27 mouse cellular contexts compared by ENCODE assay signal in the genomic region with DNA sequence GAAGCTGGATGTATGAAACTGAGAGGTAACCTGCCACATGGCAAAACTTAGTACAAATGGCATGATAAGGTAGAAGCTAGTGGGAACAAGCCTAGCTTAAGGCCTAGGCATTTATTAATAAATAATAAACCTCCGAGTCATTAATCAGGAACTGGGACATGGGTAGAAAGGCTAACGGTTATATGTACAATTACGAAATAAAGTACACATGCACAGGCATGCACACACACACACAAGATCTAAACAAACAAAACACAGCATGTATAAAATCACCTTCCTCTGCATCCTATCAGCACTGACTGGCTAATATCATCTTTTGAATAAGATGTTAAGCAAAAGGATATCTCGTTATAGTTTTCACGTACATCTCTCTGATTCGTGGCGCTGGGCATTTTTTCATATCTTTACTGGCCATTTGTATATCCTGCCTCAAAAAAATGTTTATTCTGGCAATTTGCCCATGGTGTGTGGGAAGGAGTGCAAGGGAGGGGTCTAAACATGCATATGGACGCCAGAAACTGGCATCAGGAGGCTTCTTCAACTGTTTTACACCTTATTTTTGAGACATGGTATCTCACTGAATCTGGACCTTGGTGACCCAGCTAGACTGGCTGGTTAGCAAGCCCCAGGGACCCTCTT.
A peak's percentile ranks its signal among the peaks of the same experiment; 100 is the strongest.
DNase-seq lines count a peak whose midpoint lies in the region; ATAC-seq and TF ChIP-seq lines count a peak whose summit lies in the region.
"Had no signal": no experiment of that assay in that cellular context is flagged by ENCODE, and none has a peak within 500 bp of the region (broad histone marks: within the 10 kb centered on the region; RNA-seq: fewer than 3 reads in every experiment).

No protein-coding gene starts in this region.

- no peaks in the 10 kb centered on the region for H3K27me3 ChIP-seq in heart, embryonic 11.5 days (ENCODE audit: control insufficient read depth, insufficient read depth, low read length)
- no peaks in the 10 kb centered on the region for H3K27me3 ChIP-seq in lung, embryonic 14.5 days (ENCODE audit: insufficient read depth, low read length)
- H3K27me3 ChIP-seq in lung, postnatal 0 days (replicated peaks; ENCODE audit: insufficient read depth, low read length) = no peaks in the 10 kb centered on the region
- no peaks in the 10 kb centered on the region for H3K27me3 ChIP-seq in intestine, postnatal 0 days (replicated peaks; ENCODE audit: control insufficient read depth, insufficient read depth, low read length)
- H3K27me3 ChIP-seq: CH12.LX; embryonic facial prominence, embryonic 12.5 days; forebrain, embryonic 12.5 days; forebrain, embryonic 15.5 days; heart, embryonic 13.5 days; hindbrain, embryonic 12.5 days; hindbrain, embryonic 15.5 days had no signal

- no peak for DNase-seq in heart, postnatal 25 days (ENCODE audit: low spot score)
- peak; percentile 43 for DNase-seq in lung, embryonic 14.5 days
- DNase-seq in lung, postnatal 0 days (ENCODE audit: low spot score) = no peak
- peak; percentile 17 for DNase-seq in 416B (ENCODE audit: low read depth)
- no peak for DNase-seq in embryo, embryonic 9.5 days (ENCODE audit: extremely low spot score)
- DNase-seq: adrenal gland, adult 8-10 months; adrenal gland, postnatal 25 days; cerebellum, adult 11-12 months; cerebellum, adult 8-10 months; cerebellum, postnatal 10 days; cerebellum, postnatal 36 days; embryo, embryonic 11 days; gastrocnemius, postnatal 25 days; heart, adult 18-20 months; heart, postnatal 14 days had no signal

- peaks cover 3% of the 10 kb centered on the region; the same call in 1 of the 2 replicates for H3K4me1 ChIP-seq in heart, embryonic 11.5 days (ENCODE audit: control insufficient read depth, insufficient read depth, low read length)
- no peaks in the 10 kb centered on the region for H3K4me1 ChIP-seq in lung, embryonic 14.5 days (ENCODE audit: insufficient read depth)
- no peaks in the 10 kb centered on the region; the same call in 1 of the 2 replicates for H3K4me1 ChIP-seq in lung, postnatal 0 days (ENCODE audit: insufficient read depth, low read depth, low read length)
- no peaks in the 10 kb centered on the region for H3K4me1 ChIP-seq in intestine, postnatal 0 days (replicated peaks; ENCODE audit: control insufficient read depth, insufficient read depth, low read length)
- H3K4me1 ChIP-seq: forebrain, embryonic 15.5 days; hindbrain, embryonic 15.5 days had no signal

- ATAC-seq in heart, embryonic 11.5 days (replicated peaks; ENCODE audit: insufficient number of reproducible peaks, low FRiP score, low TSS enrichment) = no peak
- no peak for ATAC-seq in lung, embryonic 14.5 days (ENCODE audit: insufficient read depth)
- ATAC-seq in lung, postnatal 0 days = no peak
- ATAC-seq in intestine, postnatal 0 days = no peak
- ATAC-seq: activated CD4-positive, CD25-positive, alpha-beta regulatory T cell, adult 4 months; forebrain, embryonic 15.5 days had no signal

- H3K4me3 ChIP-seq in heart, embryonic 11.5 days (ENCODE audit: low read depth, low read length) = no peak overlapping the region
- H3K4me3 ChIP-seq in lung, embryonic 14.5 days (ENCODE audit: low read depth, low read length) = no peak overlapping the region
- no peak overlapping the region for H3K4me3 ChIP-seq in lung, postnatal 0 days (ENCODE audit: low read depth, low read length)
- H3K4me3 ChIP-seq in intestine, postnatal 0 days (ENCODE audit: low read depth, low read length) = no peak overlapping the region
- H3K4me3 ChIP-seq: embryonic facial prominence, embryonic 12.5 days; erythroblast, embryonic 14.5 days; forebrain, embryonic 12.5 days; forebrain, embryonic 15.5 days; heart, embryonic 13.5 days; hindbrain, embryonic 12.5 days; hindbrain, embryonic 15.5 days had no signal

- no peaks in the 10 kb centered on the region for H3K9me3 ChIP-seq in heart, embryonic 11.5 days (replicated peaks; ENCODE audit: control insufficient read depth, low read length)
- no peaks in the 10 kb centered on the region for H3K9me3 ChIP-seq in lung, embryonic 14.5 days (ENCODE audit: low read depth, low read length)
- no peaks in the 10 kb centered on the region for H3K9me3 ChIP-seq in lung, postnatal 0 days (ENCODE audit: low read length)
- H3K9me3 ChIP-seq in intestine, postnatal 0 days (ENCODE audit: control insufficient read depth) = no peaks in the 10 kb centered on the region
- H3K9me3 ChIP-seq: embryonic facial prominence, embryonic 12.5 days; forebrain, embryonic 12.5 days; forebrain, embryonic 15.5 days; G1E; heart, embryonic 13.5 days; hindbrain, embryonic 12.5 days; hindbrain, embryonic 15.5 days had no signal

- intact Hi-C loops in heart, postnatal 25 days (cut with DNase I) = no loop called here

- no peak overlapping the region for H3K4me2 ChIP-seq in heart, embryonic 11.5 days
- no peak overlapping the region for H3K4me2 ChIP-seq in lung, embryonic 14.5 days
- no peak overlapping the region for H3K4me2 ChIP-seq in lung, postnatal 0 days (replicated peaks; ENCODE audit: low read depth, low read length)
- no peak overlapping the region for H3K4me2 ChIP-seq in intestine, postnatal 0 days (replicated peaks; ENCODE audit: low read depth)
- H3K4me2 ChIP-seq: embryonic facial prominence, embryonic 12.5 days; forebrain, embryonic 12.5 days; forebrain, embryonic 15.5 days; heart, embryonic 13.5 days; hindbrain, embryonic 12.5 days; hindbrain, embryonic 15.5 days had no signal

- H3K36me3 ChIP-seq in heart, embryonic 11.5 days (ENCODE audit: control insufficient read depth, insufficient read depth, low read length) = peaks cover 4% of the 10 kb centered on the region; the same call in 1 of the 2 replicates
- peaks cover 20% of the 10 kb centered on the region for H3K36me3 ChIP-seq in lung, embryonic 14.5 days (ENCODE audit: insufficient read depth)
- no peaks in the 10 kb centered on the region for H3K36me3 ChIP-seq in lung, postnatal 0 days (ENCODE audit: insufficient read depth, low read length)
- no peaks in the 10 kb centered on the region for H3K36me3 ChIP-seq in intestine, postnatal 0 days (ENCODE audit: control insufficient read depth, insufficient read depth)
- H3K36me3 ChIP-seq: G1E had no signal

- H3K27ac ChIP-seq in heart, embryonic 11.5 days (ENCODE audit: low read depth, low read length) = 0 out of 2 replicates have a peak overlapping the region, but pooled peaks have one; percentile 6
- no peak overlapping the region for H3K27ac ChIP-seq in lung, embryonic 14.5 days (ENCODE audit: low read depth)
- no peak overlapping the region for H3K27ac ChIP-seq in lung, postnatal 0 days (ENCODE audit: low read length)
- no peak overlapping the region for H3K27ac ChIP-seq in intestine, postnatal 0 days (ENCODE audit: low read depth, low read length)
- H3K27ac ChIP-seq: embryonic facial prominence, embryonic 12.5 days; forebrain, embryonic 12.5 days; forebrain, embryonic 15.5 days; heart, embryonic 13.5 days; hindbrain, embryonic 12.5 days; hindbrain, embryonic 15.5 days had no signal

- TF ChIP-seq EP300 in lung, postnatal 0 days (IDR thresholded peaks at IDR 0.05) = no peak

- WGBS in heart, embryonic 11.5 days (ENCODE audit: insufficient replicate concordance) = 70% methylated on average over 8 of the region's 8 CpGs
- WGBS in lung, embryonic 14.5 days = 70% methylated on average over 8 of the region's 8 CpGs
- 50% methylated on average over 8 of the region's 8 CpGs for WGBS in lung, postnatal 0 days
- WGBS in intestine, postnatal 0 days = 84% methylated on average over 8 of the region's 8 CpGs

- no peak for TF ChIP-seq CTCF in lung, embryonic 14.5 days (IDR thresholded peaks at IDR 0.05; ENCODE audit: low read depth)
- no peak for TF ChIP-seq CTCF in lung, postnatal 0 days (IDR thresholded peaks at IDR 0.05)
- no peak for TF ChIP-seq CTCF in intestine, postnatal 0 days (IDR thresholded peaks at IDR 0.05; ENCODE audit: low read depth)

- no peak overlapping the region for H3K9ac ChIP-seq in heart, embryonic 11.5 days (ENCODE audit: low read depth, low read length)
- no peak overlapping the region for H3K9ac ChIP-seq in lung, embryonic 14.5 days
- H3K9ac ChIP-seq in lung, postnatal 0 days (replicated peaks; ENCODE audit: low read depth) = no peak overlapping the region
- H3K9ac ChIP-seq in intestine, postnatal 0 days (ENCODE audit: low read depth, low read length) = no peak overlapping the region
- H3K9ac ChIP-seq: embryonic facial prominence, embryonic 12.5 days; forebrain, embryonic 12.5 days; forebrain, embryonic 15.5 days; heart, embryonic 13.5 days; hindbrain, embryonic 12.5 days; hindbrain, embryonic 15.5 days had no signal

Comparison
In these comparisons a context has a peak if more than half of its experiments do, and no peak if none do; other contexts are left out.
1. DNase-seq: peak in lung, embryonic 14.5 days (single experiment) and 416B (single experiment); none in heart, postnatal 25 days (single experiment), lung, postnatal 0 days (single experiment) and embryo, embryonic 9.5 days (single experiment).